Mouse (Mus musculus): ENCODE results near the gene Top1.

Top1 gene

GRCm38 (mm10) chr2:160645614-160646137 lies at the start of gene Top1:
Top1 (plus strand) TSS chr2:160645888.
- peak; percentile 98 to 100 for DNase-seq (ENCODE audit: low spot score in 2 of 2)

- peak; percentile 53 to 59 for DNase-seq (ENCODE audit: low spot score in 2 of 2)
Measured at GRCm38 (mm10) chr2:160597582-160598281, 48.0 kb upstream of the Top1 start.

DNA sequence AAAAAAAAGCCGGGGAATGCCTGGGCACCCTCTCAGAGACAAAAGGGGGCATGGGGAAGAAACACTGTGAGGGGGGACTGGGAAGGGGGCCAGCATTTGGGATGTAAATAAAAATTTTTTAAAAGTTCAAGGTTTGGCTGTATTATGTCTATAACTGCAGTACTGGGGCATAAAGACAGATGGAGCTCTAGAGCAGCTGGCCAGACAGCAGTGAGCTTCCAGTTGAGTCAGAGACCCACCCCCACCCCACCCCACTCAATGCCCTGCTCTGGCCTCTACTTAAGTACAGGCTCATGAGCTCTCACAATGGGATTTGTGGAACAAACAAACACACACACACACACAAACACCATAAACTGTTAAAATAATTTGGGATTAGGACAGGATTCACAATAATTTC lies 43.9 kb upstream of the Top1 start:
- no peak for DNase-seq (ENCODE audit: low spot score in 2 of 2)

GRCm38 (mm10) chr2:160603154-160603933 lies 42.3 kb upstream of the Top1 start:
- no peak for DNase-seq (ENCODE audit: low spot score in 2 of 2)

- DNase-seq (ENCODE audit: low spot score in 2 of 2), result no peak
Measured at GRCm38 (mm10) chr2:160610012-160610411, 35.7 kb upstream of the Top1 start.

DNA sequence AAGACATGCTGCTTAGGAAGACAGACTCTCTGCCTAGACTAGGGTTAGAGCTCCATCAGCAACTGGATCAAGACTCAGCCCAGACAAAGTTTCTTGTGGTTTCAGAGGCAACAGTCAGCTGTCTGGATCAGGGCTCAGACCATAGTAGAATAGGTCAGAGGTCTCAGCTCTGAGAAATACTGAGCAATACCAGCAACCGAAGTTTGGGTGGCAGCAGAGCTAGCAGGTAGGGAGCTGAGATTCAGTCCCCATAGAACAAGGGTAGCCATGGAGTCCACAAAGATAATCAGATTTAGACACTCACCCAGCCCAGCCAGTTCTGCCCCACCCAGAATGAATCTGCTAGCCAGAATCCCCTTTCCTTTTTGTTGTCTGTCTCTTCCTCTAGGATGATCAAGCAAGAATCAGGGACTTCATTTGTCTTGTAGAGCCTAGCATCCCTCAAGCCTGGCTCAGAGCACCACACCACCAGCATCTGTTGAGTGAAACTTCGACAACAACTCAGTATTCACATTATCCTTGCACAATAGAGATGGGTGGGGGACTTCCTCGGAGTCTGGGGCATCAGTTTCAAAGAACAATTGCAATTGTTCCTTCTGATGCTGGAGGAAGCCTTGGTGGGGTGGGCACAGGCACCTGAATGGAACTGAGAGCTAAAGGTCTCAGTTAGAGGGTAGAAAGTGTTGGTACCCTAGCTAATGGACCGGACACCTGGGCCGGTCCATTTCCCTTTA lies 32.3 kb upstream of the Top1 start:
- no peak for DNase-seq (ENCODE audit: low spot score in 2 of 2)

DNA sequence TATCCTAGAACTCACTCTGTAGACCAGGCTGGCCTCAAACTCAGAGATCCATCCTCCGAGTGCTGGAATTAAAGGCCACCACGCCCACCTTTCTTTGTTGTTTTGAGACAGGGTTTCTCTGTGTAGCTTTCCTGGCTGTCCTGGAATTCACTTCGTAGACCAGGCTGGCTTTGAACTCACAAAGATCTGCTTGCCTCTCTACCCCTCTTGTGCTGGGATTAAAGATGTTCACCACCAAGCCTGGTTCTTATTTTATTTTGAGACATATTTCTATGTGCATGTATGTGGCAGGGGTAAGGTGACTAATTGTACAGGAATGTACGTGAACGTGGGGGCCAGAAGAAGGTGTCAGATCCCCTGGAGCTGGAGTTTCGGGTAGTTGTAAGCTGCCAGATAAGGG lies 27.9 kb upstream of the Top1 start:
- no peak for DNase-seq (ENCODE audit: low spot score in 2 of 2)

GRCm38 (mm10) chr2:160618619-160619220 lies 27.0 kb upstream of the Top1 start:
- no peak for DNase-seq (ENCODE audit: low spot score in 2 of 2)

- DNase-seq (ENCODE audit: low spot score in 2 of 2), result no peak
Measured at GRCm38 (mm10) chr2:160619300-160619699, 26.4 kb upstream of the Top1 start.

DNA sequence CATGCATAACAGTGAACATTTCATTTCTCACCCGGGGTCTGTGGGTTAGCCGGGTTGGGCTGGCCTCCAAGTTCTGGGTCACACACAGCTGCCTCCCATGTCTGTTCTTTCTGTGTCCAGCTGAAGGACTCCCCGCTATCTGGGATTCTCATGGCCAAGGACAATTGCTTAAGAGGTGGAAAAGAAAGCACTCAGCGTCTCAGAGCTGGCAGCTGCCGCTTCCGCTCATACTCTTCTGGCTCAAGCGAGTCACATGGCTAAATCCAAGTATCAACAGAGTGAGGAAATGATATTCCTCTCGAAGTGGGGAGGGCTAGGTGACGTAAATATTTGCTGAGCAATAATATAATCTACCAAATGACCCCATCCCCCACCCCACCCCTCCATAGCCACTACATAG lies 25.9 kb upstream of the Top1 start:
- DNase-seq (ENCODE audit: low spot score in 2 of 2), result peak; percentile 26 to 75

DNA sequence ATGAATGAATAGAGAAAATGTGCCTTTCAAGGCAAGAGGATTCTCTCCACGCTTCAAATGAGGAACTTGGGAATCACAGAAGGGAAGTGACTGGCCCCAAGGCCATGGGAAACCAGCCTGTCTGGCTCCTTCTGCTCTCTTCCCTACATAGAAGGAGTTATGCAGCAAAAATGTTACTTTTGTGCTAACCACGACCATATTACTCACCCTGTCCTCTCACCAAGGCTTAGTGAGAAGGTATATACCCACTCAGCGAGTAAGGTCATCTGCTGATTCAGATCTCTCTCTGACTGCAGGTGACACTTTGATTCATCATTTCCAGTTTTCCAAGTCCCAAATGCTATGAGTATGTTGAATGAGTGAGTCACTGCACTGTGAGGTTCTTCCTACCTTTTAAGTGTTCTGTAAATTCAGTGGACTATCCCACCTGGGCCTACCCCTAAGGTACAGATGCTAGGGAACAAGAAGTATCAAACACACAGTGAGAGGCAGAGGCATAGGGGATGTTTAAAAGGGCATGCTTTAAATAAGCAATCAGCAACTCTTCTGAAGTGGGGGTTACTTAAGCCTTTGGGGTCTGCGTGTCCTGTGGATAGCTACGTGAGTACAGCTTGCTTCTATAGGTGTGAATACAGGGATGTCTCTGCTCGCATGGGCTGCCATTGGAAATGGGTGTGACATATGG lies 25.3 kb upstream of the Top1 start:
- no peak for DNase-seq (ENCODE audit: low spot score in 2 of 2)

- no peak for DNase-seq (ENCODE audit: low spot score in 2 of 2)
Measured at GRCm38 (mm10) chr2:160621001-160621448, 24.7 kb upstream of the Top1 start.

DNA sequence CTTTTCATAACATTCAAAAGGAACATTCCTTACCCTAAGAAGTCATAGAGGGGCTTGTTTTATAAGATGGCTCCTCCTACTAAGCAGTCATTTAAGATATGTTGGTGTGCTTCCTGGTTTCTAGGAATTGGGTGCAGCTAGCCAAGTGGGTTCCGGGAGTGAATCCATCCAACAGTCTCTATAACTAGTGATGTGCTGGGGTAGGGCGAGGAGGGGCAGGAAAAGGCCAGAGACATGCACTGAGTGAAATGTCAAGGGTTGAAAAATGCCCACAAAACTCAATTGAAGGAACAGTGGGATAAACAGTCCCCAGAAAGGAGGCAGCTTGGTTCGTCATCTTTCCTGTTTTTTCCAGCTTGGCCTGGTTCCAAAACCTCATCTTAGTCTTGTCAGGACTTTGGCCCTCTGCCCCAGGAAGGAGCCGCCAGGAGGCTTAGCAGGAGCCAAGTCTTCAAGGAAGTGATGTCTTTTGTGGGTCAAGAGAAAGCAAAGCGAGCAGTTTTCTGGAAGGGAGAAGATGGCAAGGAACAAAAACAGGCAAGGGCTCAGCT lies 24.0 kb upstream of the Top1 start:
- peak; percentile 68 to 86 for DNase-seq (ENCODE audit: low spot score in 2 of 2)

- DNase-seq (ENCODE audit: low spot score in 2 of 2), result no peak
Measured at GRCm38 (mm10) chr2:160622646-160623045, 23.0 kb upstream of the Top1 start.

GRCm38 (mm10) chr2:160623745-160624144 lies 21.9 kb upstream of the Top1 start:
- DNase-seq (ENCODE audit: low spot score in 2 of 2), result no peak

DNA sequence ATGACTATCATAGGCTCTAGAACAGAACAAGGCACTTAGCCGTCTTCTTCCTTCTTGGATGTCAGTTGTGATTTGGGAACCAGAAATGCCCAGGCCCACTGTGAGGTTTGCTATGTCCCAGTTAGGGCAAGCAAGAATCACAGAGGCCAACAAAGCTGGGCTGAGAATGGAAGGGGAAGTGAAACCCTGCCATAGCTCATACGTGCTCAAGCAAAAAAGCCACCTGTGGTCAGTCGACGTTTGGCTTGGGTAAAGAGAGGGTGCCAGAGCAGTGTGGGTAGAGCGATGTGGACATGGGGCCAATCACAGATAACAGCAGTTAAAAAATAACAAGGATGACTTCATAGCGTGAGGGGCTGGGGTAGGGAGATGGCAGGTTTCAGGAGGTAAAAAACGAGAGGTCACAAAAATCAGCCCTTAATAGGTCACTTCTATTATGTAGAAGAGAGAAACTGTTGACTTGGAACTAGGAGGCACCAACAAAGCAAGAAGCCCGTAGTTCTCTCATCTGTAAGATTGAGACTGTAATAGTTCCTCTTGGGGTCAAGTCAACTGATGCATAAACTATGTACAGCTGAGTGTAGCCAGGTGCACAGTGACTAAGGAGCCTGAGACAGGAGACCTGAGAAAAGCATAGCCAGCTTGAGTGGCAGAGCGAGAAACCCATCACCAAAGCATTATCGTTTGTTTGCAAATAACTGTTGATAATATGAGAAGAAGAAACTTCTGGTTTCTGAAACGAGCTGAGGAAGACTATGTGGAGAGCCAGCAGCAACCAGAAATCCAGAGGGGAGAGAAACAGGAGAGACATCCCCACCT lies 18.3 kb upstream of the Top1 start:
- DNase-seq (ENCODE audit: low spot score in 2 of 2), result no peak

GRCm38 (mm10) chr2:160628055-160628454 lies 17.6 kb upstream of the Top1 start:
- DNase-seq (ENCODE audit: low spot score in 2 of 2), result no peak

- no peak for DNase-seq (ENCODE audit: low spot score in 2 of 2)
Measured at GRCm38 (mm10) chr2:160628666-160629527, 16.8 kb upstream of the Top1 start.

DNA sequence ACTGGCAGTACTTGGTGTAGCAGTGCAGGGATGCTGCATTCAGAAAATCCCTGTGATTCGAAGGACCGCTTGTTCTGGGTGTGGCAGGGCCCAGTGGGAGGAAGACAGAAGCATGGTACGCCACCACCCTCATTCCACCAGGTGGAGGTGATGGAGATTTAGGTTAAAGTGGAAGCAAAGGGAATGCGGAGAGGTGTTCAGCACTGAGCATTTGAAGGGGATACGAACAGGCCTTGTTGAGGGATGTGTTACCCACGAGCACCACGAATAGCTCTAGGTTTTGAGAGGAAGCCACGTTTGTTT lies 16.2 kb upstream of the Top1 start:
- DNase-seq (ENCODE audit: low spot score in 2 of 2), result no peak
